Mouse (Mus musculus): Measurements from ENCODE around the gene 1500011B03Rik.

1500011B03Rik gene

DNA sequence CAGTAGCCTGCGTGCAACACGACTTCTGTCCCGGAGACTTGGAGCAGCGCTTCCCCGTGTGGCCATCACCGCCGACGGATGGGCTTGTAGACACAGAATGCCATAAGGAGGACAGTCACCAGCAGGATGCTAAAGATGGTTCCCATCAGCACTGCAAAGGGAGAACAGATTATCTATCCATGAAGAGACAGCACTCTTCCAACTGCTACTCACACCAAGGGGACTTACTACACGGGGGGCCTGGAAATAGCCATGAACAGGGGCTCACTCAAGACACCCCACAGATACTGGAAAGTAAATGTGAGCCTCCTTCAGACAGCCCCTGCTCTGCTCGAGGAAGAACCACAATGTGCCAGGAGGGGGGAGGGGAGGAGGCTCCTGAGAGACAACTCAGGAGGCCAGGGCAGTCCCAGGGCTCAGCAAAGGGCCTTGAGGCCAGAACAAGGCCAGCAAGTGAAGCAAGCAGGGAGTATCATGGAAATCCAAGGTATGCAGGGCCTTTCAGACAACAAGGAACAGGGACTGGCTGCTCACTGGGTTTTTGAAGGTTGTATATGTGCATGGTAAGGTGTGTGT, 14.0 kb downstream of the 1500011B03Rik start:
- DNase-seq (ENCODE audit: extremely low spot score, low read depth, low spot score), result no peak

DNA sequence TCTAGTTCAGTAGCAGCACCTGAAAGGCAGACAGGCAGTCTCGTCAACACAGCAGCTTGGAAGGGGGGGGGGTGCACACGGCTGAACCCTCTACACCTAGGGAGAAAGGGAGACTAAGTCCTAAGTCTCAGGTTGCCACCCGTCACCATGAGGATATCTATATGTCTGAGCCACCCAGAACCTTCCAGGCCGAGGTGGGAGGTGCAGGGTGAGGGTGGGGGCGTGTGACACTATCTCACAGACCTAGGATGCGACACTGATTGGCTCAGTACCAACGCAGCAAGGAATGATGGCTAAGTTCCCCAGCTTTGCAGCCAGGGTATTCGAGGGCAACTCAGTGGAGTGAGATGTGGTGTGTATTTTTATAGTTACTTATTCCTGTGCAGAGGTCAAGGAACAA, 14.9 kb downstream of the 1500011B03Rik start:
- DNase-seq (ENCODE audit: extremely low spot score, low read depth, low spot score), result no peak

DNA sequence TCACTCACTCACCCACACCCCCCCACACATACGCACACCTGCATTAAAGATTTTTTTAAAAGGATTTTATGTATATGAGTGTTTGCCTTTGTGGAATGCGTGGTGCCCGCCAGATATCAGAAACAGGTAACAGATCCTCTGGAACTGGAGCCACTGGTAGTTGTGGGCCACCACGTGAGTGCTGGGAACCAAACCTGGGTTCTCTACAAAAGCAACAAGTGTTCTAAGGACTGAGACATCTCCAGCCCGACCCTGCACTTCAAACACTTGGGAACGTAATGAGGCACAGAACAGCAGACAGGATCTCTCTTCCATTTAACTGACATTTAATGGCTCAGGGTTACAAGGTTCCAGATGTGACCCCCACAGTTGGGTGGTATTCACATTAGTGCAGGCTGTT, 15.4 kb downstream of the 1500011B03Rik start:
- no peak for DNase-seq (ENCODE audit: extremely low spot score, low read depth, low spot score)

DNA sequence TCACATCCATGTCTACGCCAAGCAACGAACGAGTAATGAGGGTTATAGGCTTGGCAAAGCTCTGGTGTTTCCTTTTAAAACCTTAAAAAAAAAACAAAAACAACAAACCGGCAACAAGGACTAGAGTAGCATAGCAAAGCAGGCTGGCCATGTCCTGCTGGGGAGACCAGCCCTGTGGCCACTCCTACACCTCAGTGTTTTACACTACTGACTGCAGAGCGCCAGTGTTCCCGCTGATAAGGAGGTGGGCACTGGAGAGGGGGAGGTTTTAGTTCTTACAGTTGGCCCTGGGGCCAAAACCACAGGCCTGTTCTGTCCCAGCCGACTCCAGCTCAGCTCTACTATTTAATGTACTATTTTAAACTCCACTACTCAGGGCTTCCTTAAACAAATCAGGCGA, 15.8 kb downstream of the 1500011B03Rik start:
- DNase-seq (ENCODE audit: extremely low spot score, low read depth, low spot score), result no peak

DNA sequence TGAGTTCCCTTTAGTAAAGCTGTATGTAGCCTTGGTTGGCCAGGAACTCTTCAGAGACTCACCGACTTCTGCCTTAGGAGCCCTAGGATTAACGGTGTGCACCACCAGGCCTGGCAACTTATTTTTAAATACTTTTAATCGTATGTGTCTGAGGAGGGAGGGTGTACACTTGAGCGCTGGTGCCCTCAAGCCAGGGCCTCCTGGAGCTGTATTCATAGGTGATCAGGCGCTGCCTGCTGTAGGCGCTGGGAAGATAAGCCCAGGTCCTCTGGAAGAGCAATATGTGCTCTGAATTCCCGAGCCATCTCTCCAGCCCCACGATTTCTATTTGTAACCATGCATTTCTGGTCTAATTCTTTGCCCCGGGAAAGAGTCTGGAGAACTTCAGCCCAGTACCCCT, 16.2 kb downstream of the 1500011B03Rik start:
- DNase-seq (ENCODE audit: extremely low spot score, low read depth, low spot score), result no peak

DNA sequence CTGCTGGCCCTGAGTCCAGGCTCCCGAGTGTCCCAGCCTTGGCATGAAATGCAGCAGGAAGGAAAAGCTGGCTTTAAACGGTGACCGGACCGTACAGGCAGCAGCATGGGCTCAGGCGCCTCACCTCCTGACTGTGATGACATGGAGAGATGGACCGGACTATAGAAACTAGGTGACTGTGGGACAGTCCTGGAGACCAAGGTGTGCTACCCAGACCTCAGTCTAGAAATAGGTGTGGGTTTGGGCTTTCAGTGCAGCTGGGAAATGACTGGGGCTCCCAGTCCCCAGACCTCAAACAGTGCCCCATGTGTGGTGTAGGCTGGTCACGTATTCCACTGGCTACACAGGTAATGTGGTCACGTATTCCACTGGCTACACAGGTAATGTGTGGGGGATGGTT, 16.6 kb downstream of the 1500011B03Rik start:
- no peak for DNase-seq (ENCODE audit: extremely low spot score, low read depth, low spot score)

DNA sequence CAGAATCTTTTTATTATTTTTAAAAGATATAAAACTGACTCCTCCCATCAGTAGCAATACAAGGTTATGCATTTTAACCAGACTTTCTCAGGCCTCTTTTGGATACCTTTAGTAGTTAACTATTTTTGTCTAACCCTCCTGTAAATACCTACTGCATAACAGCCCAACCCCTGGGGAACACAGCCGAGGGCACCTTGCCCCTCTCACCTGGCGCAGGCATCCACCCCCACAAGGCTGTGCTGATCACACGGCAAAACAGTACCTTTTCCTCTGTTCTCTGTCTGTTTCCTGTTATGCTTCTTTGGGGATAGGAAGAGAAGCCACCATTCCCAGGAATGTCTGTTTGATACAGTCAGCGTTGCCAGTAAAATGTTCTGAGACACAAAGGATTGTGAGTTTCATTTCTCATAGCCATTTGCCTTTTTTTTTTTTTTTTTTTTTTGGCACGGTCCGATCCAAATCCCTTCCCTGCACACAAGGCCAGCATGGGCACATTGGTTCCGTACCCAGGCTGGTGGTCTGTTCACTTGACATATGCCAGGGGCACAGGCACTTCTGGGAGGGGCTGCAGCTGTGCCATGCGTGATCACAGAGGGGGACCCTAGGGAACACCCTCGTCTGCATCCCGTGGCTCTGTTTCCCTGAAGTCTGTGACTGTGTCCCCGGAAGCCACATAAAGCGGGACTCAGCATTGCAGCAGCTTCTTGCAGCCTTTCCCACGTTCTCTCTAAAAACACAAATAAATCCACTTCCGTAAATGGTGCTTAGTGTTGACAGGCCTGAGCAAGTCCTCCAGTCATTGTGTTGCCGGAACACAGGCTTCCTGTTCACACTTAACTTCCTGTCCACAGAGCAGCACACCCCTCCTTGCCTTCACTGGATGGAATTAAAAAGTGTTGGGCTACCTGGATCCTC, 17.6 kb downstream of the 1500011B03Rik start:
- no peak for DNase-seq (ENCODE audit: extremely low spot score, low read depth, low spot score)

DNA sequence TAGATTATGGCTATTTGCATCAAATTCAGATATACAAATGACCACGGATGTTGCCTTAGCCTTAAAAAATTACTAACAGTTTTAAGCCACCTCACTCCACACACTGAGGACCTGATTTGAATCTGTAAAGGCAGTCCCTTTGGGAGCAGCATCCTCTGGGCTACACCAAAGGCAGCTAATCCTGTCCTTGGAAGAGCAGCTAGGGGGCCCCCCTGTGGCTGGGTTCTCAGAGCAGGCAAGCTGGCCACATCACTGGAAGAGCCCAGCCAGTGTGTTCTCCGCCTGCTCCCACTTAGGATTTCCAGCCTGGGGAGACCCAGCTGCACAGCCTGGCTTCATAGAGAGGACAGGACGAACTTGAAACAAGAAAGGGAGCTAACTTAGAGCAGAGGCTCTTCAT, 18.3 kb downstream of the 1500011B03Rik start:
- DNase-seq (ENCODE audit: extremely low spot score, low read depth, low spot score), result no peak

DNA sequence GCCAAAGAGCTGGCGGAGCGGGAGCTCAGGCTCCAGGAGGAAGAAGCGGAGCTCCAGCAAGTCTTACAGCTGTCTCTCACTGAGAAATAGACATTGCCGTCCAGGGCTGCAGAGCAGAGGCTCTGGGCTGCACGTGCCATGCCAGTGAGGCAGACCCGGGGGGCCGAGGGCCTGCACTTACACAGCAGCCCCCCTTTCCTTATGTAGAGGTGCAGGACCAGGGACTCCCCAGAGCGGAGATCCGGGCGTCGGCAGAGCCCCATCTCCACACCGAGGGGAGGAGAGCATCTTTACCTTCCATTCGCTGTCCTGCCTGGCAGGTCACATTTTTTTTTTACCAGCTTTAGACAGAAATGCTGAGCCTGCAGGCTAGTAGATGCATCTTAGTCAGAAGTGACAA, 18.9 kb downstream of the 1500011B03Rik start:
- no peak for DNase-seq (ENCODE audit: extremely low spot score, low read depth, low spot score)

DNA sequence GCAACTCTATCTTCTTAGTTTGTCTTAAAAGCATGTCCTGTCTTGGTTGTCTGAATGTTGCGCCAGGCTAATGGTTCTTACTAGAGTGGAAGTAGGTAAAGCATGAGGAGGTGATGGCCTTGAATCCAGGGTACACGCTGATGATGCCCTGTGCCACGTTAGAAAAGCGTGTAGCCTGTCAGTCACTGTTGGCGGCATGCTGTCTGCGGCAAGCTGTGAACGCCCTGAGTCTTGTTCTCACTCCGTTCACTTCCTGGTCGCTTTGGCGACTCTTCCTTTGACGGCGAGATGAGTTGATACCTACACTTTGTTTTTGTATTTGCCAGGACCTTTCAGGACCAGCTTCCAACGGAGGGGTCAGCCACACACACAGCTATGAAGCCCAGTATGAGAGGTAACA, 20.0 kb downstream of the 1500011B03Rik start:
- no peak for DNase-seq (ENCODE audit: extremely low spot score, low read depth, low spot score)

DNA sequence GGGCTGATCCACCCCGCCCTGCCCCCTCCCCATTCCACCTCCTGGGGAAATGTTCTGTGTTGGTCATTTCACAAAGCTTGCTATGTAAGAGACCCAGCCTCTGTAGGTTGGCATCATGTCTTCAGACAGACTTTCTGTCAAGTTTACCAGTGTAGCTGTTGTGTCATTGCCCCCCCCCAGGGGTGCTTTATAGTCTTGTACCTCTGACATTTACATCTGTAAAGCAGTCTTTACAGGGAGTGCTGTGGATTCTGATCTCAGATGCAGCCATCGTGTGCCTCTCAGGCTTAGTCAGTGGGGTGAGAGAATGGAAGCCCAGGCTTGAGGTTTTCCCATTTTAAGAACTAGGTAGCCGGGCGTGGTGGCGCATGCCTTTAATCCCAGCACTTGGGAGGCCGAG, 21.4 kb downstream of the 1500011B03Rik start:
- DNase-seq (ENCODE audit: extremely low spot score, low read depth, low spot score), result no peak

DNA sequence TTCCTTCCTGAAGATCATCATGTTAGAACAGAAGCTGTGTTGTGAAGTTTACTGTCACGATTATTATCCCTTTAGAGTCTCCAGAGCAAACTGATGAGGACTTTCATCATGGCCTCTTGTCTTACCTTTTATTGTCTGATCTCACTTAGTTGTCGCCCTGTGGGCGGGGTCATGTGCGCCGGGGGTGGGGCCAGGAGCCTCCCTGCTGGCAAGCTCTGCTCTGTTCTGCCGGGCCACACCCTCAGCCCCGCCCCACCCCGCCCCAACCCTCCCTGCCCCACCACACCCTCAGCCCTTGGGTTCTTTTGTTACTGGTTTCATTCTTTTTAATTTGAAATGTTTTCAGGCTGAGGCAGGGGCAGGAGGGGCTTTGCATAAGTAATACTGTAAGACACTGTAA, 22.2 kb downstream of the 1500011B03Rik start:
- DNase-seq (ENCODE audit: extremely low spot score, low read depth, low spot score), result no peak

DNA sequence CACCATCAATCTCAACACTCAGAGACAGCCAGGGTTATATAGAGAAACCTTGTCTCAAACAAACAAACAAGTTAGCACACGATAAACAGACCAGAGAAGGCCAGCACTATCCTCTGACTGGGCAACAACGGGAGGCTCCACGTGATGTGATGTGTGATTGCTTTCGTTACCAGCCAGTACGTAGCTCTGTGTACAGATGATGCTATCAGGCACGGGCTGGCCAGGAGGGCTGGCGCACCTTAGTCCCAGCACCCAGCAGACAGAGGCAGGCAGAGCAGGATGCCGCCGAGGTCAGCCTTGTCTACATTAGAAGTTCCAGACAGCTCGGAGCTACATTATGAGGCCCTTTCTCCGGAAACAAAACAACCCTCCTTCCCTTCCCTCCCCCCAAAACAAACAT, 23.4 kb downstream of the 1500011B03Rik start:
- no peak for DNase-seq (ENCODE audit: extremely low spot score, low read depth, low spot score)

DNA sequence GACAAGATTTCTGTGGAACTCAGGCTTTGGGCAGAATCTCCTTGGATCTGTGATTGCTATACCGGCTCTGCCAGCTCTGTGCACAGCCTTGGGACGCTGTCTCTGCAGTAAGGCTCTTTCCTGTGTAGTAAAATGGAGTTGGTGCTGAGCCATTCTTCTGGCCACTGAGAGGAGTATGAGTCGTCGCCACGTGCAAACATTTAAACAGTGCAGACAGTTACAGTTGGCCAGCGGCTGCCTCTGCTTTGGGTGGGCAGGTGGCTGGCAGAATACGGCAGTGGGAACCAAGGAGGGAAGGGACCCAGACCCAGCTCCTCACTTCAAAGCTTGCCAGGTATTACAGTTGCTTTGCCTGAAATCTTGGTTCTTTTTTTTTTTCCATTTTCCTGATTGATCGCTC, 26.0 kb downstream of the 1500011B03Rik start:
- no peak for DNase-seq (ENCODE audit: extremely low spot score, low read depth, low spot score)

DNA sequence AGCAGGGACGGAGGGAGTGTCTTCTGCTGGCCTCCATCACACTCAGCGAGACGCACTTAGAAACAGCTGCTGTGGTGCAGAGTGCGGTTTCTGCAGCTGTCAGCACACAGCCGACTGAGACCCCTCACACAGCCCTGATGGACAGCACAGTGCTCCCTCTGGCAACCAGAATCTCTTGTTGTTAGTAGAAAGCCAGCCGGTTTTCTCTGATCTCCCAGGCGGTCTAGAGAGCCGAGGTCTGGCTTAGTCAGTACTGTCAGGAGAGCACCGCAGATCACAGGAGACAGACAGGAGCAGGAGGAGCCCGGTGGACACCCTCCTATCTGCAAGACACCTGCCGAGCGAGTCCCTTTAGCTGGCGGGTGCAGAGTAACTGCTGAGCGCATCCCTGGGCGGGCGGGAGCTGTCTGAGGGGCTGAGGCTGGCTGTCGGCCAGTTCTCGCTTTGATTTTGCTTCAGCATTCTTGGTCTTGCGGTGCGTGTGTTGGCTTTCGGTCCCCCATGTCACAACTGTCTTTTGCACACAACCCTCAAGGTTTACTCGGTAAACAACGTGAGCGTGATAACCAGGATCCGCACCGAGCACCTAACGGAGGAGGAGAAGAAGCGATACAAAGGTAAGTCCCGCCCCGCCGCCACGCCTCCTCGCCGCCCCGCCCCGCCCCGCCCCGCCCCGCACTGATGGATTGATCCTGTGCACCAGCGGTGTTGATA, 26.8 kb downstream of the 1500011B03Rik start:
- DNase-seq (ENCODE audit: extremely low spot score, low read depth, low spot score), result no peak

DNA sequence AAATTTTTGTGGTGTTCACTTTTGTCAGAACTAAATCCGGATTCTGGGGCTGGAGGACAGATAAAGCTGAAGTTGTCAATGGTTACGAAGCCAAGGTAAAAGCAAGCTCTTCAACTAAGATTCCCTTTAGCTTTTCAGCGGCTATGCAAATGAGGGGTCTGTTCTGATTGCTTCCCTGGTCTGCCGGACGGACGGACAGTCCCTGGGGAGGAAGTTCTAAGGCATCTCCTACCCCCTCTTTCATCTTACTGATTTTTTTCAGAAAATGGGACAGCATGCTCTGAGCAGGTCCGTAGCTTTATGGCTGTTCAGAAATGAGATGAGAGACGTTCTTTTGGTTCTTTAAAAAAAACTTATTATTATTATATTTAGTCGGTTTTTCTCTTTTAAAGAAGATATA, 27.6 kb downstream of the 1500011B03Rik start:
- DNase-seq (ENCODE audit: extremely low spot score, low read depth, low spot score), result no peak

DNA sequence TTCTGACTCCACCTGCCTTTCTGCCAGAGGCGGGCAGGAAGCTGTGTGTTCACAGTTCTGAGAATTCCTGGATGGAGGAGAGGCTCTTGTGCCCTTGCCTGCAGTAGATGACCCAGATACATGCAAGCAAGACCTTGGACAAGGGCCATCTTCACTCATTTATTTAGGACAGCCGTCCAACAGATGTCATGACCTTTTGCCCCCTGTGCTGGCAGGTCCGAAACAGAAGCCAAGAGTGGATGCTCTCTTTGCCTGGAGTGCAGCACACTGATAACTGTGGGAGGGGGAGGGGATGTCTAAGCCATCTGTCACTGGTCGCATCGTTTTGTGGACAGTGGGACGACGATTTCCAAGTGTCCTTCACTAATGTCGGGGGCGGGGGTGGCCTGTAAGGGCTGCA, 28.0 kb downstream of the 1500011B03Rik start:
- no peak for DNase-seq (ENCODE audit: extremely low spot score, low read depth, low spot score)

DNA sequence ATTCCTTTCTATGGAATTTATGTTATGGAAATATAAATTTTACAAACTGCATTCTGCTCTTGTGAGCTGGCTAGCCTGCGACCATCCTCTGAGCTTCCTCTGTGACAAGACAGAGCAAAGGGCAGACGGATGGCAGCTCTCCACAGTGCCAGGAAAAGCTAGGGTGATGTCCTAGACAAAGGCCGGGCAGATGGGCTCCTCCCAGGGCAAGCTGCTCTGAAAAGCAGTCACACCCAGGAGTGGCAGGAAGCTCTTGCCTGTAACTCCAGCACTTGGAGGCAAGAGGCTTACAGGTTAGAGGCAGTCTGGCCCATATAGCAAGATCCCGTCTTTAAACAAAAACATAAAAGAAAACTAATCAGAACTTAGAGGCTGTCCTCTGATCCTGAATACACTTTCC, 28.7 kb downstream of the 1500011B03Rik start:
- no peak for DNase-seq (ENCODE audit: extremely low spot score, low read depth, low spot score)

DNA sequence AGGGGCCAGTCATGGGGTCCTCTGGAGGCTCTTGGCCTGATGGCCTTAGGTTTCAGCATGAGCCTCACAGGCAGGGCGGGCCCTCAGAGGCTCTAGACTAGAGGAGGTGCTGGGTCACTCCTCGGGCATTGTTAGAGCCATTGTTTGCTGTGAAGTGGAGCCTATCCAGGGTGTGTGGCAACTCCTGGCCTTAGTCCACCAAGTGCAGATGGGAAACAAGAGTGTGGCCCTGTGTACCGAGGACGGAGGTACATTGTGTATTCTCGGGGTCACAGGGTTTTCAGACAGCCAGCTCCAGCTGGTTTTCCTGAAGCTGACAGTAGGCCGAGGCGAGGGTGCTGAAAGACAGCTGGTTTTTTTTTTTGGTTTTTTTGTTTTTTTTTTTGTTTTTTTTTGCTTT, 30.0 kb downstream of the 1500011B03Rik start:
- DNase-seq (ENCODE audit: extremely low spot score, low read depth, low spot score), result no peak

DNA sequence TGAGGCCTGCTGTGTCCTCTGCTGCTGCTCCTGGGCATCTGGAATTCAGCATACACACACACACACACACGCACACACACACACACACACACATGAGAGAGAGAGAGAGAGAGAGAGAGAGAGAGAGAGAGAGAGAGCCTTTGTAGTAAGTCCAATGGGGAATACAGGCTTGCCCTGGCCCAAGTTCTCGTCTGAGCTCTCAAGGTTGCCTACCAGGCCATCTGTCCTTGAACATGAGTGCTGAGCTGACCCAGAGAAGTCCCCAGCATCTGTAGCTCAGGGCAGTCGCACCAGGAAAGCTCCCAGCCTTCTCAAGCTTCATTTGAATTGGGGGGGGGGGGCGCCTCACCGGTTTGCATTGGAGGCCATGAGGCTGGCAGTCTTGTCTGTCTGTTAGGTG, 38.1 kb downstream of the 1500011B03Rik start:
- no peak for DNase-seq (ENCODE audit: extremely low spot score, low read depth, low spot score)

DNA sequence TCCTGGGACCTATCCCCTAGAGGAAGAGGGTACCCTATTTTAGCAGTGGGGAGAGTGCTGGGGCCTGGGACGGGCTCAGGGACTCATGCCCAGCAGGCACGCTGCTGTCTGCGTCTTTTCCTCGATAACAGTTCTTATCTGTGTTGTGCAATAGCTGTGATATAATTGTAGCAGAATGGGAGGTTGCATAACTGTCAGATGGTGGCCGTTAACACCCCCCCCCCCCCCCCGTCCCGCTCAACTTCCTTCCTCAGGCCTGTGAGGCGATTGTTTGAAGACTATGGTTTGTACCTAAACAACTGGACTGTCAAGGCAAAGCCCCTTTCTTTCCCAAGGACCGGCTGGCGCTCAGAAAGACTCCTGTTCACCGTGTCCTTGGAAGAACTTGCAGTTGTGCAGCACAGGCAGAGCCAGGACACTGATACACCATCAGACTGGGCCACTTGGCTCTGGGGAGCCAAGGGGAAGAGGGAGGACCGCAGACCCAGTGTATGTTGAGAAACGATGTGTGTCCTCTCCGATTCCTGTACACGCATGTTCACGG, 38.6 kb downstream of the 1500011B03Rik start:
- DNase-seq (ENCODE audit: extremely low spot score, low read depth, low spot score), result no peak
